Mouse (Mus musculus) megakaryocyte-erythroid progenitor cell, adult 5-6 weeks (primary cell): ENCODE data around the gene Med13l. TPM values are rescaled to one million over a fixed set of nuclear protein-coding genes. Genes with fewer than 3 reads are reported as not detected.
A peak's percentile ranks its signal among the peaks of the same experiment; 100 is the strongest.

Source experiments
- ATAC-seq: replicated peaks from 2 replicates; pipeline ENCODE4 v1.8.0; 2016; ENCODE audit warnings: mild to moderate bottlenecking, inconsistent platforms; ENCODE audit not compliant: severe bottlenecking, poor library complexity, low FRiP score, low TSS enrichment
- total RNA-seq, 2 experiments: library from RNA; stranded (forward) in 1 of 2; stranded (reverse) in 1 of 2; fragments of 200-1000, 215-1000 nt in 1 of 2; fragments of >200 nt in 1 of 2; fragmentation: Nextera tagmentation in 1 of 2; gene quantifications; 2 replicates each; pipeline ENCODE4 v1.2.3; 2014 to 2017

The Med13l gene
- total RNA-seq, 2 experiments from 2014 or later = 11.3 to 25.9 TPM

DNA sequence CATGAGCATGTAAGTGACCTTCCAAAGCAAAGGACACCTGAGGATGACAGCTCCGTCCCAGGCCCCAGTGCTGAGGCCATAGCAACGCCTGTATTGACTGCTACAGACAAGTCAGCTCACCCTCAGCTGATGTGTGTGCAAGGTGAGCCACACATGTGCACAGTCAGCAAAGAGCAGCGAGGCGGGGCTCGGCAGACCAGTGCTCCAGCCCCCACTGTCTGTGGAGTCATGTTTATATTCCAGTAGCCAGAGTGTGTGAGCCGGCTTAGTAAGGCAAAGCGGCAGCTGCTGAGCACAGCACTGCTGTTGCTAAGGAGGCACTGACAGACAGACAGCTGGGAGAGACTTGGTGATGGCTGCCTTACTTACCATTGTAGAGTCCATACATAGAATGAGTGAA is 59.3 kb downstream of the Med13l start:
- no peak for ATAC-seq

DNA sequence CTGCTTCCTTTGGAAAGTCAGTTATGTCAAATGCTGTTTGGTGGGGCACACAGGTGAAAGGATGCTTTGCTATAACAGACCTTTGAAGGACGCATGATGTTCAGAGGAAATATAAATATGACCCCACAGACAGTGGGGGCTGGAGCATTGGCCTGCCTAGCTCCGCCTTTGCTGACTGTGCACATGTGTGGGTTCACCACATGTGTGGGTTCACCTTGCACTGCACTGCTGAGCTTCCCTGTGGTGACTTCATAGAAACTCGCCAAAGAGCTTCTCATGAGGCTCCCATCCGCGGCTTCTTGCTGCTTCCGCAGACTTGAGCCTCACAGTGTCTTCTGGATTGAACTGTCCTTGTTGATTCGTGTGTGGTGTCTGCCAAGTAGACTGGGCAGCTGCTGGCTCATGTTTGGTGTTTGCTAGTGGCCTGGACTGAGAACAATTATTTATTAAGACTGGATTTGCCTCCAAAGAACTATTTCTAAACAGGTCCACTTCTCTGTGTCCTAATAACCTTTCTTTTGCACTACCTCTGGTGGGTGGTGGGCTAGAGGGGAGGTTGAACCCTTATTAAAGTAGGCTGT is 59.9 kb downstream of the Med13l start:
- ATAC-seq = no peak

GRCm38 (mm10) chr5:118621877-118622276 is 61.4 kb downstream of the Med13l start:
- ATAC-seq = no peak

- no peak for ATAC-seq
Measured at GRCm38 (mm10) chr5:118622346-118622745, 61.9 kb downstream of the Med13l start.

GRCm38 (mm10) chr5:118623797-118624196 is 63.3 kb downstream of the Med13l start:
- ATAC-seq = no peak

- ATAC-seq = no peak
Measured at GRCm38 (mm10) chr5:118627630-118628029, 67.2 kb downstream of the Med13l start.

DNA sequence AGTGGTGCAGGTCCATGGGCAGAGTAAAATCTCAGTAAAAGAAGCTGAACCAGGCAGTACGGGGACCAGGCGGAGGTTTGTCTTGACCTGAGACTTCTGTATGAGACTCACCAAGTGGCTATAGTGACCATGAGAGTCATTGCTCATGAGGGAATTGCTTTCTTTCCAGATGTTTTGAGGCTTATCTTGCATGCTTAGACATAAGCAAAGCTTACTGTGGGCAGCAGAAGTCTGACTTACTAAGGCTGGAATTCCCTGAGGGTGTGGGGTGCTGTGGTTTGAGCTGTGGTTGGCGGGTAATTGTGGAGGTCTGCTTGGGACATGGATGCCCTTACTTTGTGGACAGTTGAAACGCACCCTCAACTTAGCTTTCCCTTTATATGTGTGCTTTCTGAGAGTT is 67.7 kb downstream of the Med13l start:
- ATAC-seq = no peak

DNA sequence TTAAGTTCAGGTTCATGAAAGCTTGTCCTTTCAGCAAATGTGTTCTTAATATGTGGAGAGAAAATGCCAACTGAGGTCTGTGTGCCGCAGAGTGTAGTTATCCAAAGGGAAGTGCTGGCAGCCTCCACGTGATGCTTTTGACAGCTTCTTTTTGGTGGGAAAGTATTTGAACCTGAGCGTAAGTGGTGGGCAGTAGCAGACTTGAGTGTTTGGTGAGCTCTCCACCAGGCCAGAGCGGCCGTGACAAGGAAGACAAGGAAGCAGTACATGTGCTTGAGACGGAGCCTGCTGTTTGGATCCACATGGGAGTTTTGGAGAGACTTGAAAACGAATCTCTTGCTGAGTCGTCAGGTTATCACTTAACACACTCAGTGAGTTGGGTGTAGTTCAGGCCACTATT is 71.9 kb downstream of the Med13l start:
- ATAC-seq = peak; percentile 35; the same call in 1 of the 2 replicates

DNA sequence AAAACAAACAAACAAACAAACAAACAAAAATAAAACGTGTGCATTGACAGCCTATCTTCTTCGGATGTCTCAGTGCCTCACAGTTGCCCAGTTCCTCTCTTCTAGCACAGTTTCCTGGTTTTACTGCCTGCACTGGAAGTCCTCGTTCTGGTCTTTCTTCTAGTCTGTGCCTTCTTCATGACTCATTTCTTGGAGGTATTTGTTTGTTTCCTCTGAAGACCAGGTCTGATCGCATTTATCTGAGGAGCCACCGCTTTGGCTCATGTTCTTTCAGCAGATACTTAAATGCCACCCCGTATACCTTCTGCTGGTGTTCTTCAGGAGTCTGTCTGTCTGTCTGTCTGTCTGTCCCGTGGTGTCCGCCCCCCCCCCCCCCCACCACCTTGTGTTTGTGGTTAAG is 72.6 kb downstream of the Med13l start:
- ATAC-seq = no peak

DNA sequence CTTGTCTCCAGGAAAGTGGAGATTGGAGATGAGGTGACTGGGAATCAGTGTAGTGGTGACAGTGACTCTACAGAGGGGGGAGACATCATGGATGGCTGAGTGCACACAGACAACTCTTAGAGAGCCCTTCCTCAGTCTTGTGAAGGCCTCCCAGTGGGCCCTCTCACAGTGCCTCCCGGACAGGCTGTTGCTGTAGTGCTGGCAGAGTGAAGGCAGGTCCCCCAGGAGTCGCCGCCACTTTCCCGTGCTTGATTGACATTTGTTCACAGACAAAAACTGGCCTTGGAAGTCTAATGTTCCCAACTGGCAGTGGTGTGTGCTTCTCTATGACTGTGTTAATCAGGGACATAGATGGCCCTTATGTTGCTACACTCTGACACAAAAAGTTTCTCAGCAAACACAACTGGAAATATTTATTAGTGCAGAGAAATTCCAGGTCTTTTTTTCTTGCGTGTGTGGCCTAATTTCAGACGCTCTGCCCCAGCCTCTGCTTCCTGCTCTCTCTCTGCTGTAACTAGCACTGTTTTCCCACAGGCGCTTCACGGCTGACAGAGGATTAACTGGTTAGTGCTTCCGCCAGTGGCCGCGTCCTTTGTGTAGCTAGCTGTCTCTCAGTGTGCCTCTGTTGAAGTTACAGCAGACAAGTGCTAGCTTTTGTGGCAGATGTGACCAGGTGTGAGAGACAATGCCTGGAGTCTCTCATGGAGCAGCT is 75.2 kb downstream of the Med13l start:
- no peak for ATAC-seq

- ATAC-seq = peak; percentile 40; the same call in 1 of the 2 replicates
Measured at GRCm38 (mm10) chr5:118636399-118637369, 76.2 kb downstream of the Med13l start.

- ATAC-seq = no peak
Measured at GRCm38 (mm10) chr5:118637931-118638330, 77.5 kb downstream of the Med13l start.

- peak; percentile 74 for ATAC-seq
Measured at GRCm38 (mm10) chr5:118638534-118639109, 78.1 kb downstream of the Med13l start.

DNA sequence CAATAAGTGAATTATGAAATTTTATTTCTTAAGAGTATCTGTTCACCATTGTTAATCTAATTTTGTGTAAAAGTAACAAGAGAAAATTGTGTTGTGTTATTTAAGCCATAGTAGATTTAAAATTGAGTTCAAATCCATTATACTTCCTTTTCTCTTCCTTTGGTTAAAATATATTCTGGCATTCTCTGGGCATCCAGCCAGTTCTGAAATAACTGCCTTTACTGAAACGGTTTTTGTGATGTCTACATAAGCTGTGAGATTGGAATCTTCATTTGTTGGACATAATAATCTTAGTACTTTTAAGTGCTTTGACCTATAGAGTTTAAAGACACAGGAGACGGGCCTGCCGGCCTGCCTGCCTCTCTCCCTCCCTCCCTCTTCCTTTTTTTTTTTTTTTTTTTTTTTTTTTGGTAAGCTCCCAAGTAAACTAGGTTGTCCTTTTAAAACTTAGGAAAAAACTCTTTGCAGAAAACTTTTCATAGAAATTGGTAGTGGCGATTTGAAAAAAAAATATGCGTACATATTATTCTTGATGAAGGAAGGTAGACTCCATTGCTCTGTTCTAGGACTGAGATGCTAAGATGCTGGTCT is 78.7 kb downstream of the Med13l start:
- ATAC-seq = no peak

DNA sequence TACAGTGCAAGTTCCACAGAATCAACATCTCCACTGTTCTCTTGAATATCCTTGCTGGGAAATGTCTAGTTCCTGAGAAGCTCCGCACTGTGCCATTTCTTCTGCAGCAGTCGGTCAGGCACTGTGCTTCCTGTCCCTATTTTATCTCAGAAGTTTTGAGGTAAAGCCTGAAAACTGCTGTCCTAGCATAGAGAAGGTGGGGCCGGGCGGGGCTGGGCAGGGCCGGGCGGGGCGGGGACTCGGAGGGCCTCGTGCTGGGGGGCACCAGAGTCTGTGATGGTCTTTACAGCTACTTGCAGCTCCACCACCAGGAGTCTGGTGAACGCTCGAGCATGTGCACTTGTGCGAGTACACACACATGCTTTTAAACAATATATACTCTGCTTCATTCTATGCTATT is 83.6 kb downstream of the Med13l start:
- peak; percentile 59 for ATAC-seq

GRCm38 (mm10) chr5:118644511-118644910 is 84.0 kb downstream of the Med13l start:
- ATAC-seq = no peak

GRCm38 (mm10) chr5:118645196-118645805 is 84.8 kb downstream of the Med13l start:
- ATAC-seq = no peak

- ATAC-seq = no peak
Measured at GRCm38 (mm10) chr5:118646897-118647296, 86.4 kb downstream of the Med13l start.

DNA sequence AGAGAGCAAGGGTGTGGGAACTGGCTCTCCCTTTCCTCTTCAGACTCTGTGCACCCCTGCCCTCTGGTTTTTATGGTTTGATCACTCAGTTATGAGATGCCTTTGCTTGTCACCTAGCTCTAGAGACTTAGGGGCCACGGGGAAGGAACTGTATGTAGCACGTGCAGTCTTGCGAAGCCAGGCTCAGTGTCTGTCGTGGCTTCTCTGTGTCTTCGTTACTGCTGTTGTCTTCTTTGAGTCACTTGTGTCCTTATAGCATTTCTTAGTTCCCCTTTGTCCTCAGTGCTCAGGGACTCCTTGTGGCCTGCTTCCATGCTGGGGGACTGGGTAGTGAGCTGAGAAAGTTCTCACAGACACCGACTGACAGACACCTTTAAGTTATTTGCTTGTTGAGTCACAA is 86.9 kb downstream of the Med13l start:
- ATAC-seq = 0 out of 2 replicates have a peak, but pooled peaks have one; percentile 35
